Mouse (Mus musculus): ENCODE results near the gene Ackr3.

The Ackr3 gene

DNA sequence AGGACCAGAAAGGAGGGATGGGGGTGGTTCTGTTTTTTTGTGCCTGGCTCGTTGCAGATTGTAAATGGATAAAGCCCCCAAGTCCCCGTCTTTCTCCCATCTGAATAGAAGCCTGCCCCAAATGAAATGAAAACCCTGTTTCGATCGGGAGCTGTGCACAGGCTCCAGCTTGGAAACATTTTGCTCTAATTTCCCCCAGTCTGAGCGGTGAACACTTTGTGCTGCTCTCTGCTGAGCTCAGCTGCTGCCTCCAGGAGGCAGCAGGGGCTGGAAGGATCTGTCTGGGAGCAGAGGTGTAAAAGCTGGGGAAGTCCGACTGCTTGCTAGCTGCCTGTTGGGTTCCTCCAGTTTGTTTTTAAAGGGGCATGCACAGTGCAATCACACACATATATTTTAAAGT, 1.4 kb downstream of the Ackr3 start:
- no peak for DNase-seq

- no peak for DNase-seq
Observed at GRCm38 (mm10) chr1:90206684-90207083, 2.9 kb downstream of the Ackr3 start.

GRCm38 (mm10) chr1:90207279-90207678, 3.5 kb downstream of the Ackr3 start:
- no peak for DNase-seq

DNA sequence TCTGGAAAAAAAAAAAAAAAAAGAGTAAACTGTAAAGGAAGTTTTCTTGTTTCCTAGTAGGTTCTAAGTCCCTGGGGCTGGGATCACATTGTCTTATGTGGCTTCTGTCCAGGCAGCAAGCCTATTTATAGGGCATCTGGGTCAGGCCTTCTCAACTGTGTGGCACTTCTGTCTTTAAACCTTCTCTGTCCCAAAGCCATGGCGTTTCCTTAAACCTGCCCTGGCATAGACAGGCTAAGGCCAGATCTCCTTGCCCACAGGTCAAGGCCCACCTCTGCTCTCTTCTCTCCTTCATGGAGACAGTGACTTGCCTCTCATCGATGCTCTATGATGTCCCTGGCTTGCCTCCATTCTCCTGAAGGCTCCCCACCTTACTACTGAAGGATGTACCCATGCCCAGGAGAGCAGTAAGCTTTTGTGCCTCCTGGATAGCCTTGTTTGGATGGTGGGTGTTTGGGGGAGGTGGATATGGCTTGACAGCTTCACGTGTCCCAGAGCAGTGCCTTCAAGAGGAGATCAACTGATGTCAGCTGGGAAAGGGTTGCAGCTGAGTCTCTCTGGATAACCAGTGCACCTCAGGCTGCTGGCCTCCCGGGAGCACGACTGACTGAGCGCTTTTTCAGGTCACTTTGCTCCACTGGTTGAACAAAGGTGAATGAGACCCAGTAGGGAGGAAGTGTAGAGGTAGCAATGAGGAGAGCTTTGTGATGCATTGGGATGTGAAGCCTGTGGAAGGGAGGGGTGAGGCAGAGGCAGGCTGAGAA, 4.1 kb downstream of the Ackr3 start:
- DNase-seq, result no peak

GRCm38 (mm10) chr1:90208503-90208860, 4.7 kb downstream of the Ackr3 start:
- DNase-seq, result no peak

GRCm38 (mm10) chr1:90209069-90209468, 5.3 kb downstream of the Ackr3 start:
- no peak for DNase-seq

- no peak for DNase-seq
Observed at GRCm38 (mm10) chr1:90209741-90210140, 6.0 kb downstream of the Ackr3 start.

DNA sequence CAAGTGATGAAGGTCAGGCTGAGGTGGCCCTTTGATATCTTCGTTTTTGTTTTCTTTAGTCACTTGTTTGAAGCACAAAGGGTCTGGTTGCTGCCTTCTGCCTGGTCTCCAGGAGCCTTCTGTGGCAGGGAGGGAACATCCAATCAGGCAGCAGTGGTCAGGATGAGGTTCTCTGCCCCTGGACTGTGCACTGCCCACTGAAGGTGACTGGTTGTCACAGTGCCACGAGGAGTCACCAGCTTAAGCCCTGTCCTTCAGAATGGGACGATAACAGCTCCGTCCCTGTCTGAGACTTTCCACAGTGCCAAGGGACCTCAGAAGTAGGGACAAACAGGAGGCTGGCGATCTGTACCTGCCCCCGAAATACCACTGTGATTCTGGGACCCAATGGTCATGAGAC, 6.6 kb downstream of the Ackr3 start:
- DNase-seq, result no peak

DNA sequence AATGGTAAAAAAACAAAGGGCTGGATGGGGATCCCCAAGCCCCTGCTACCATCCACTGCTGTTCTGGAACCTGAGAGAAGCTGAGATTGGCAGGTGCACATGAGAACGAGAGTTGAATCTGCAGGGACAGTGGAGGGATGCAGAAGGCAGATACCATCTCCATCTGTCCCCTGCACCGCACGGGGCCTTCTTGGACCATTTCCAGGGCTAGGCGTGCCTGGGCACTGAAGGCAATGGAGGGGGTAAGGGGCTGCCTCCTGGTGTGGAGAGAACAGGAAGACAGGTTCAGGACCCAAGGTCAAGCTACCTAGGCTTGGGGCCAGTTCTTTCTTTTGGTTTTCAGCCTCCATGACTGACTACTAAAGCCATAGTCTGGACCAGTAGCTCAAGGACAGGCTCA, 7.0 kb downstream of the Ackr3 start:
- no peak for DNase-seq

- DNase-seq, result no peak
Observed at GRCm38 (mm10) chr1:90212376-90212775, 8.6 kb downstream of the Ackr3 start.

DNA sequence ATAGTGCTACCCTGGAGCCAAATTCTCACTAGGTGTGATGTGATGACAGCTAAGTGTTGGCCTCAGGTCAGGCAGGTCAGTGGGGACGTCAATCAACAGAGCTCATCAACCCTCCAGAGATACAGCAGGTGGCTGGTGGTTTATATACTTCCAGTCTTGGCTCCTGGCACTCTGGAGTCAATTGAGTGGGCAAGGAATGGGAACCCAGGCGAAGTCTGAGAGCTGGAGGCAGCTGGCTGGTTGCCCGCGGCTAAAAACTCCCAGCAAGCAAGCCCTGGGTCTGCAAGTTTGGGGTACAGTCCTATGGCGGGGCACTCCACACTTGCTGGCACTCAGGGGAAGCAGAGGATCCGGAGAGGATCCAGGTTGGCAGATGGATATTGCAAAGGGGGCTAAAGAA, 9.1 kb downstream of the Ackr3 start:
- DNase-seq, result no peak

DNA sequence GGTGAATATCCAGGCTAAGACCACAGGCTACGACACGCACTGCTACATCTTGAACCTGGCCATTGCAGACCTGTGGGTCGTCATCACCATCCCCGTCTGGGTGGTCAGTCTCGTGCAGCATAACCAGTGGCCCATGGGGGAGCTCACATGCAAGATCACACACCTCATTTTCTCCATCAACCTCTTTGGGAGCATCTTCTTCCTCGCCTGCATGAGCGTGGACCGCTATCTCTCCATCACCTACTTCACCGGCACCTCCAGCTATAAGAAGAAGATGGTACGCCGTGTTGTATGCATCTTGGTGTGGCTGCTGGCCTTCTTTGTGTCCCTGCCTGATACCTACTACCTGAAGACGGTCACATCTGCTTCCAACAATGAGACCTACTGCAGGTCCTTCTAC, 10.2 kb downstream of the Ackr3 start:
- DNase-seq, result no peak

DNA sequence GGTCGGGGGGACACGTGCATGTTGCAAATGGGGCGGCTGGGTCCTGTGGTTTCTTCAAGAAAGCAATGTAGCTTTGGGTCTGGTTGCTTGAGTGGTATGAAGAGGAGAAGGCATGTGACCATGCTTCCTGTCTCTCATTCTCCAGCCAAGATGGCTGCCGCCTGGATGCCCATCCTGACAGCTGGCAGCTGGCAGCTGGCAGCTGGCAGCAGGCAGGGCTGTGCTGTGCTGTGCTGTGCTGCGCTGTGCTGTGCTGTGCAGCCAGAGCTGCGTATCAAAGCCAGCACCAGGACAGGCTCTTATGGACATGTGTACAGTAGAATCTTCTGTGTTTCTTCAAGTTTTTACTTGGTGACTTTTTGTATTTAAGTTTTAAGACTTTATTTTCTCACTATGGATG, 11.1 kb downstream of the Ackr3 start:
- no peak for DNase-seq

- no peak for DNase-seq
Observed at GRCm38 (mm10) chr1:90215881-90216280, 12.1 kb downstream of the Ackr3 start.

DNA sequence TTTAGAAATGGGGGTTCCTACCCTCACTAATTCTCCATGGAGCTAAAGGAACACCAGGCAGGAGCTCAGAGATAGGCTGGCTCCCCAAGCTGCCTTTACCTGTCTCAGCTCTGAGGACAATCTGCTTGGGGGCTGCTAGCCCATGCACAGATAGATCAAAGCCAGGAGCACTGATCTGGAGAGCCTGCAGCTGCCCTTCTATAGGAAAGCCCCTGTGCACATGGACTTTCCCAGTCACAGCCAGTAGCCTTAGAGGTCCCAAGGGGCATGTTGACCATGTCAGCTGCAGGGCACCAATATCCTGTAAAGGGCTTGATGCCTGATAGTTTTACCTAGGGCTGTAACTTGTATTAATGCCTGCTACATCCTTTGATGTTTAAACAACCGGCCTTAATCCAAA, 12.6 kb downstream of the Ackr3 start:
- DNase-seq, result no peak

GRCm38 (mm10) chr1:90220280-90220679, 16.5 kb downstream of the Ackr3 start:
- DNase-seq, result no peak

DNA sequence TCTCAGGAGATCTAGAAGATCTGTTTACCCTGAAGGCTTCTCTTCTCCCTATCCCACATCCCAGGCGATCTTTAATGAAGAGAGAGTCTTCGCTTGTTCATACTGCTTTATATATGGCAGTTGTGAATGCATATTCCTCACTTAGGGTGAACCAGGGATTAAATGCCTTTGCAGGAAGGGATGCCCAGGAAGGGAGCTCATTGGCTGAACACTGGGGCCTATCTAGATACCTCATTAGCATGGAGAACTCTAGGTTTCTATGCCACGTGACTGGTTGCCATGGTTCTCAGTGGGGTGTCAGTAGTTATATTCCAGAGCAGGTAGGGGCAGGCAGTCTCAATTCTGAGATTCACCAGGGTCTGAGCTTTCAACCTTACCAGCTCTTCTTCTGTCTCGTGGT, 17.1 kb downstream of the Ackr3 start:
- DNase-seq, result no peak

GRCm38 (mm10) chr1:90221811-90222361, 18.1 kb downstream of the Ackr3 start:
- peak in 1 of 2 experiments; percentile 12 for DNase-seq

DNA sequence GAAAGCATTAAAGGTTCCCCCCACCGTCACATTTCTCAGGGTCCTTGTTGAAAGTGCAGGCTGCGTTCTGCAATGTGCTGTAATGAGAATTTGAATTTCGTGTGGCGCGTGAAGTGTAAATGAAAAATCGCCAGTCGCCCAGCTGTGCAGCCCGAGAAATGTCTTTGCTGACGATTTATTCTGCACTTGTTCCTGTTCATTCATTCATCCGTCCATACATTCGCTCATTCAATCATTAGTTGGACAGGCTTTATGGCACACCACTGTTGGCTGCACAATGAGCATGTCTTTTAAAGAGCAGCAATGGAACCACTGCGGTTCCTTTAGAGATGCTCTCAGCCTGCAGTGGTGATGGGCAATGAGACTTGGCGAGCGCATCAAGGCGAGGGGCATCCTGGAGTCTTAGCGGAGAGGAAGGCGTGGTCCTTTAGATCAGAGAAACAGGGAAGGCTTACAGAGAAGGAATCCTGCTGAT, 18.7 kb downstream of the Ackr3 start:
- DNase-seq, result no peak

DNA sequence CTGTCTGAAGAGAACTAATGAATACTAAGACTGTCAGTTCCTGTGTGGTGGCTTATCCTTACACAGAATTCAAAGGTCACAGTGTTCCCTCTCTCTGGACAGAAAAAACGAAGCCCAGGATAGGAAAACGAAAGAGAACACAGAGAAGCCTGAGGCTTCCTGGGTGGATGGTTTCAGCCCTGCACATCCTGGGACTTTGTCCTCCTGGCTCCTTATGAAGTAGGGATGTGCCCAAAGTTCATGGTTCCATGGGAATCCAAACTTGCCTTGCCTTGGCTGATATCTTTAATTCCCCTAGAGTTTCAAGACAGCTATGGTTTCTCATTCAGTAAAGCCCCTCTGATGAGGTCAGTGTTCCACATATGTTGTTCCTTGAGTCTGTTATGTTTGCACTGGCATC, 19.2 kb downstream of the Ackr3 start:
- no peak for DNase-seq

- DNase-seq, result no peak
Observed at GRCm38 (mm10) chr1:90225603-90226254, 21.9 kb downstream of the Ackr3 start.

DNA sequence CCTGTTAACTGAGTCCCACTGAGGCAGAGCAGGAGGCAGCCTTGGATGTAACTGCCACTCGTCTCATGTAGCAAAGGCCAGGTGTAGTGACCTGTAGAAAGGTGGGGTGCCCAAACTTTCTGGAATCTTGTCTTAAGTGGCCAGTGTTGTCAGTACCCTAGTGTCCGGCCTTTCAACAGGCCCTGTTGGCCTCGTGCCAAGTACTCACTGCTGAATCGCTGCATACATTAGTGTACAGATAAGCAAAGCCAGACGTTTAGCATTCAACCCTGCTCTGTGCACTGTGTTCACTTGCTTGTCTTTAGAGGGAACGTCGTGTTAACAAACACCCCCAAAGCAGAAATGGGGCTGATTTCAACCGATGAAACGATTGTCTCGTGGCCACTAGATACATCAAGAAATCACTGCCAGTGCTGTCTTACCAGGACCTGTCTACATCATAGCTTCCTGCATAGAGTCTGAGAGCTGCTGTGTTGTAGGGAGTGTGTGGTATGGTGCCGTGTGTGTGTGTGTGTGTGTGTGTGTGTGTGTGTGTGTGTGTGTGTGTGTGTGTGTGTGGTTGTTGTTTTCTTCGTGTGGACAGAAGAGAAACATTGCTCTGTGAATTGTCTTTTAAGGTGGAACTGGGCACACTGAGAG, 24.0 kb downstream of the Ackr3 start:
- DNase-seq, result no peak

- DNase-seq, result no peak
Observed at GRCm38 (mm10) chr1:90228323-90228697, 24.5 kb downstream of the Ackr3 start.

DNA sequence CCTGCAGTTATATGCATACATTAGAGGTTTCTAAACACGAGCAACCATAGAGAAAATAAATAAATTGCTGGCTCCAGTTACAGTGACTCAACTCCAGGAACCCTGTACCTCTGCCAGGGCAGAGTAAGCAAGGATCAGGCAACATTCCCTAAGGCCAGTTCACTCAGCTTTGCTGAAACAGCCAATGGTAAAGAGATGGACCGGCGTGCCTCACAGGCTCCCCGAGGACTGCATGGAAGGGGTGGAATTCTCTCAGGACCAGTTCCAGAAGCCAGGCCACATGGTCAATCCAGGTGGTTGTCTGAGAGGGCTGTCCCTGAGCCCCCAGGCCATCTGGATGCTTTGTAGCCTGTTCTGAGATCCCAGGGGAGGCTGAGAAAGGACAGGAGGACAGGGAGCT, 26.8 kb downstream of the Ackr3 start:
- no peak for DNase-seq
